In genomic region chr8:84042948-84043342, GRCm38 (mm10) we compare ENCODE assay signal across 8 mouse cellular contexts. TPM values are rescaled to one million over a fixed set of nuclear protein-coding genes. Genes with fewer than 3 reads are reported as not detected.
DNase-seq lines count a peak whose midpoint lies in the region; ATAC-seq and TF ChIP-seq lines count a peak whose summit lies in the region.

No protein-coding gene starts in this region.

- TF ChIP-seq CTCF in thymus, adult 2 months (IDR thresholded peaks at IDR 0.05; ENCODE audit: borderline replicate concordance, control insufficient read depth, extremely low read depth, insufficient read depth, low read length, poor library complexity): no peak

- no peaks in the 10 kb centered on the region for H3K27me3 ChIP-seq in thymus, adult 2 months (ENCODE audit: control insufficient read depth, insufficient read depth, low read length)
- H3K27me3 ChIP-seq in limb, embryonic 15.5 days: peaks cover 68% of the 10 kb centered on the region

- no peak for TF ChIP-seq POLR2A in thymus, adult 2 months (IDR thresholded peaks at IDR 0.05; ENCODE audit: control insufficient read depth, extremely low read depth, insufficient read depth, low read length, poor library complexity)

- WGBS in thymus, adult 2 months: 64% methylated on average over 12 of the region's 12 CpGs
- 27% methylated on average over 12 of the region's 12 CpGs for WGBS in limb, embryonic 15.5 days

- H3K4me3 ChIP-seq in thymus, adult 2 months (ENCODE audit: control insufficient read depth, insufficient read depth, low read length): peak overlapping the region; percentile 75
- peak overlapping the region; percentile 40 for H3K4me3 ChIP-seq in limb, embryonic 15.5 days

- no peak overlapping the region for H3K4me2 ChIP-seq in limb, embryonic 15.5 days

- peaks cover 8% of the 10 kb centered on the region for H3K36me3 ChIP-seq in thymus, adult 2 months (ENCODE audit: control insufficient read depth, insufficient read depth, low read length)
- H3K36me3 ChIP-seq in limb, embryonic 15.5 days: no peaks in the 10 kb centered on the region

- peaks cover 25% of the 10 kb centered on the region for H3K4me1 ChIP-seq in thymus, adult 2 months (replicated peaks; ENCODE audit: control insufficient read depth, insufficient read depth, low read length)
- H3K4me1 ChIP-seq in limb, embryonic 15.5 days: peaks cover 18% of the 10 kb centered on the region

- H3K9me3 ChIP-seq in limb, embryonic 15.5 days: no peaks in the 10 kb centered on the region

- H3K9ac ChIP-seq in limb, embryonic 15.5 days: no peak overlapping the region

- peak; percentile 61 to 72 for DNase-seq in cerebellum, postnatal 14 days
- DNase-seq in cerebellum, adult 9-10 months: no peak
- no peak for DNase-seq in thymus, adult 2 months
- DNase-seq in thymus, postnatal 0 days (ENCODE audit: low spot score): no peak
- no peak for DNase-seq in adrenal gland, adult 2 months
- no peak for DNase-seq in cerebellum, postnatal 36 days

- no peak for ATAC-seq in limb, embryonic 15.5 days (ENCODE audit: insufficient number of reproducible peaks, low FRiP score, low TSS enrichment, low read depth)
- ATAC-seq in megakaryocyte-erythroid progenitor cell, adult 5-6 weeks (replicated peaks; ENCODE audit: low FRiP score, low TSS enrichment, poor library complexity, severe bottlenecking): no peak

- H3K27ac ChIP-seq in thymus, adult 2 months (ENCODE audit: control insufficient read depth, insufficient read depth, low read length): peak overlapping the region; percentile 40
- no peak overlapping the region for H3K27ac ChIP-seq in limb, embryonic 15.5 days

RNA-seq across cellular contexts. Expression of gene Il27ra, which starts 0.6 kb away (rescaled TPM):
- polyA plus RNA-seq in thymus, adult 2 months (2012; rRNA removed): 82.6 and 84.0 TPM in 2 replicates
- 20.3 and 20.5 TPM in 2 replicates for polyA plus RNA-seq in thymus, postnatal 0 days (2015; fragmentation: Nextera tagmentation; extraction: Ambion mirVana)
- polyA plus RNA-seq in limb, embryonic 15.5 days (2015; fragmentation: Nextera tagmentation; extraction: Ambion mirVana): 1.7 and 2.2 TPM in 2 replicates
- 1 to 10 TPM; 2.0 to 2.5 TPM for total RNA-seq in adrenal gland, adult 2 months (2021)
- polyA plus RNA-seq in adrenal gland, adult 2 months (2012; rRNA removed): 2.0 and 2.7 TPM in 2 replicates
- total RNA-seq in megakaryocyte-erythroid progenitor cell, adult 5-6 weeks (2014; fragmentation: Nextera tagmentation): 16.0 and 24.2 TPM in 2 replicates
- 4.5 TPM in 2 replicates for total RNA-seq in megakaryocyte-erythroid progenitor cell, adult 5-6 weeks (2017)

RNA-seq across cellular contexts. Expression of gene Rln3, which starts 1.9 kb away (rescaled TPM):
- polyA plus RNA-seq in thymus, adult 2 months (2012; rRNA removed): 7.1 and 9.1 TPM in 2 replicates
- polyA plus RNA-seq in thymus, postnatal 0 days (2015; fragmentation: Nextera tagmentation; extraction: Ambion mirVana): 5.3 and 5.7 TPM in 2 replicates
- not detected in 2 replicates for polyA plus RNA-seq in limb, embryonic 15.5 days (2015; fragmentation: Nextera tagmentation; extraction: Ambion mirVana)
- total RNA-seq in adrenal gland, adult 2 months (2021): not detected
- 0.36 and 0.46 TPM in 2 replicates for polyA plus RNA-seq in adrenal gland, adult 2 months (2012; rRNA removed)
- total RNA-seq in megakaryocyte-erythroid progenitor cell, adult 5-6 weeks (2014; fragmentation: Nextera tagmentation): not detected in 2 replicates
- not detected in 2 replicates for total RNA-seq in megakaryocyte-erythroid progenitor cell, adult 5-6 weeks (2017)

RNA-seq across cellular contexts. Expression of gene Palm3, which starts 21.7 kb away (rescaled TPM):
- polyA plus RNA-seq in thymus, adult 2 months (2012; rRNA removed): 0.32 and 0.43 TPM in 2 replicates
- polyA plus RNA-seq in thymus, postnatal 0 days (2015; fragmentation: Nextera tagmentation; extraction: Ambion mirVana): 5.1 and 5.8 TPM in 2 replicates
- polyA plus RNA-seq in limb, embryonic 15.5 days (2015; fragmentation: Nextera tagmentation; extraction: Ambion mirVana): 5.4 and 5.5 TPM in 2 replicates
- 1 to 10 TPM in 1 of 2 experiments, under 1 TPM in 1; 0.26 to 2.5 TPM for total RNA-seq in adrenal gland, adult 2 months (2021)
- 0.59 and 1.2 TPM in 2 replicates for polyA plus RNA-seq in adrenal gland, adult 2 months (2012; rRNA removed)
- total RNA-seq in megakaryocyte-erythroid progenitor cell, adult 5-6 weeks (2014; fragmentation: Nextera tagmentation): not detected in 2 replicates
- total RNA-seq in megakaryocyte-erythroid progenitor cell, adult 5-6 weeks (2017): 0.30 TPM in 1 of 2 replicates, not detected in the other

RNA-seq across cellular contexts. Expression of gene Gm10643, which starts 22.0 kb away (rescaled TPM):
- polyA plus RNA-seq in thymus, adult 2 months (2012; rRNA removed): 0.36 and 0.45 TPM in 2 replicates
- polyA plus RNA-seq in thymus, postnatal 0 days (2015; fragmentation: Nextera tagmentation; extraction: Ambion mirVana): 0.90 TPM in 2 replicates
- 1.0 and 1.4 TPM in 2 replicates for polyA plus RNA-seq in limb, embryonic 15.5 days (2015; fragmentation: Nextera tagmentation; extraction: Ambion mirVana)
- total RNA-seq in adrenal gland, adult 2 months (2021): 1 to 10 TPM; 1.6 to 4.1 TPM
- polyA plus RNA-seq in adrenal gland, adult 2 months (2012; rRNA removed): 0.36 and 0.55 TPM in 2 replicates
- total RNA-seq in megakaryocyte-erythroid progenitor cell, adult 5-6 weeks (2014; fragmentation: Nextera tagmentation): 3.3 TPM in 1 of 2 replicates, not detected in the other
- 1.6 and 4.2 TPM in 2 replicates for total RNA-seq in megakaryocyte-erythroid progenitor cell, adult 5-6 weeks (2017)

RNA-seq across cellular contexts. Expression of gene Rfx1, which starts 23.7 kb away (rescaled TPM):
- 76.1 and 88.8 TPM in 2 replicates for polyA plus RNA-seq in thymus, adult 2 months (2012; rRNA removed)
- polyA plus RNA-seq in thymus, postnatal 0 days (2015; fragmentation: Nextera tagmentation; extraction: Ambion mirVana): 5.4 and 6.1 TPM in 2 replicates
- 8.0 and 8.5 TPM in 2 replicates for polyA plus RNA-seq in limb, embryonic 15.5 days (2015; fragmentation: Nextera tagmentation; extraction: Ambion mirVana)
- total RNA-seq in adrenal gland, adult 2 months (2021): 10 to 100 TPM; 17.1 to 19.9 TPM
- polyA plus RNA-seq in adrenal gland, adult 2 months (2012; rRNA removed): 34.5 and 36.6 TPM in 2 replicates
- total RNA-seq in megakaryocyte-erythroid progenitor cell, adult 5-6 weeks (2014; fragmentation: Nextera tagmentation): 10.2 and 11.9 TPM in 2 replicates
- 2.1 and 3.7 TPM in 2 replicates for total RNA-seq in megakaryocyte-erythroid progenitor cell, adult 5-6 weeks (2017)

Comparison
In these comparisons a context has a peak if more than half of its experiments do, and no peak if none do; other contexts are left out.
1. DNase-seq: peak in cerebellum, postnatal 14 days (2 of 2); none in cerebellum, adult 9-10 months (single experiment), thymus, adult 2 months (single experiment), thymus, postnatal 0 days (single experiment), adrenal gland, adult 2 months (single experiment) and cerebellum, postnatal 36 days (0 of 2).